Mouse (Mus musculus): Measurements from ENCODE around the gene Foxp4. TPM values are rescaled to one million over a fixed set of nuclear protein-coding genes. Genes with fewer than 3 reads are reported as not detected.

Gene Foxp4
- total and polyA plus RNA-seq, 3 experiments: 3.3 to 41.7 (median 9.9) TPM

DNA sequence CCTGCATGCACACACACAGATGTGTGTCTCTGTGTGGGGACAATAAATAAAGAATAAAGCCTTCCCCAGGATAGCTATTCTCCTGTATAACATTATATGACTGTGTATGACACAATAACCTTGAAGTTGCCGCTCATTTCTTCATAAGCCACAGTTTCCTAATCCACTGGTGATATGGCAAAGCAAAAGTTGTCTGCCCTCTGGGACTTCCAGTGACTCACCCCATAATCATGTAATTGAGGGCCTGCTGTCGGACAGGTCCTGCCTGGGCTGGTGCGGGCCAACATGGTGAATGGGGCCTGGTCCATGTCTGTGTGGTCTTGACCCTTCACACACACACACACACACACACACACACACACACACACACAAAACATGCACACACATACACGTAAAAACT is 70.7 kb downstream of the Foxp4 start:
- H3K4me1 ChIP-seq (ENCODE audit: control insufficient read depth in 1 of 2, insufficient read depth in 2 of 2): 0 out of 4 replicates have a peak, but pooled peaks cover 0 to 2% of the 10 kb centered on the region in 2 experiments
- H3K36me3 ChIP-seq (replicated peaks in 1 of 2; ENCODE audit: control insufficient read depth in 1 of 2, insufficient read depth in 1 of 2, low read length in 1 of 2): no peaks in the 10 kb centered on the region
- no peak overlapping the region for H3K27ac ChIP-seq (ENCODE audit: insufficient read depth, low read depth)
- in situ Hi-C loops (cut with MboI; ENCODE audit: low pct_ligation_motif_present, low pct_unique_long_range_greater_than_20kb, low sequenced_read_pairs): no loop called here
- H3K9ac ChIP-seq (ENCODE audit: insufficient read depth, low read depth): no peak overlapping the region
- H3K9me3 ChIP-seq (replicated peaks; ENCODE audit: low read length): peaks cover 11% of the 10 kb centered on the region
- dilution Hi-C loops (cut with MboI; ENCODE audit: extremely low pct_ligation_motif_present, extremely low pct_unique_long_range_greater_than_20kb, low sequenced_read_pairs): no loop called here
- no peak for DNase-seq (ENCODE audit: extremely low read depth)
- peaks cover 3% of the 10 kb centered on the region for H3K27me3 ChIP-seq (replicated peaks)
- TF ChIP-seq POLR2AphosphoS2 (IDR thresholded peaks at IDR 0.05; ENCODE audit: low read depth, low read length) (no peak), ZNF384 (IDR thresholded peaks at IDR 0.05; ENCODE audit: low read depth, low read length) (no peak), RAD21 (IDR thresholded peaks at IDR 0.05; ENCODE audit: low read depth, low read length) (no peak), MYC (IDR thresholded peaks at IDR 0.05; ENCODE audit: low read depth, low read length) (no peak), USF2 (conservative IDR thresholded peaks at IDR 0.05; ENCODE audit: low read depth, low read length) (no peak), TBP (conservative IDR thresholded peaks at IDR 0.05; ENCODE audit: low read depth, low read length) (no peak), NELFE (IDR thresholded peaks at IDR 0.05; ENCODE audit: low read depth, low read length) (no peak), RCOR1 (conservative IDR thresholded peaks at IDR 0.05; ENCODE audit: low read depth, low read length) (no peak), MAX (IDR thresholded peaks at IDR 0.05; ENCODE audit: low read length) (no peak), GABPA (IDR thresholded peaks at IDR 0.05; ENCODE audit: insufficient replicate concordance, low read depth, low read length) (no peak), ELF1 (IDR thresholded peaks at IDR 0.05; ENCODE audit: low read depth, low read length) (no peak), CHD1 (IDR thresholded peaks at IDR 0.05; ENCODE audit: low read depth, low read length) (no peak), MEF2A (IDR thresholded peaks at IDR 0.05; ENCODE audit: borderline replicate concordance, low read depth, low read length) (no peak), ZMIZ1 (IDR thresholded peaks at IDR 0.05; ENCODE audit: low read depth, low read length) (no peak), NRF1 (IDR thresholded peaks at IDR 0.05; ENCODE audit: low read depth, low read length) (no peak), SMC3 (IDR thresholded peaks at IDR 0.05; ENCODE audit: low read depth, low read length) (no peak), HCFC1 (IDR thresholded peaks at IDR 0.05; ENCODE audit: low read depth, low read length) (no peak), MXI1 (IDR thresholded peaks at IDR 0.05; ENCODE audit: low read depth, low read length) (no peak), IRF4 (IDR thresholded peaks at IDR 0.05; ENCODE audit: low read depth, low read length) (no peak), POLR2A (IDR thresholded peaks at IDR 0.05; ENCODE audit: low read depth, low read length) (no peak)
- no peaks in the 10 kb centered on the region for H3K79me2 ChIP-seq (replicated peaks; ENCODE audit: control insufficient read depth, extremely low read depth, insufficient read depth, poor library complexity, severe bottlenecking)
- no peak overlapping the region for H3K4me3 ChIP-seq (replicated peaks in 1 of 3; ENCODE audit: low read depth in 2 of 3, low read length in 2 of 3, poor library complexity in 1 of 3)
- H3K4me2 ChIP-seq (ENCODE audit: insufficient read depth, low read depth, poor library complexity, severe bottlenecking): no peak overlapping the region

DNA sequence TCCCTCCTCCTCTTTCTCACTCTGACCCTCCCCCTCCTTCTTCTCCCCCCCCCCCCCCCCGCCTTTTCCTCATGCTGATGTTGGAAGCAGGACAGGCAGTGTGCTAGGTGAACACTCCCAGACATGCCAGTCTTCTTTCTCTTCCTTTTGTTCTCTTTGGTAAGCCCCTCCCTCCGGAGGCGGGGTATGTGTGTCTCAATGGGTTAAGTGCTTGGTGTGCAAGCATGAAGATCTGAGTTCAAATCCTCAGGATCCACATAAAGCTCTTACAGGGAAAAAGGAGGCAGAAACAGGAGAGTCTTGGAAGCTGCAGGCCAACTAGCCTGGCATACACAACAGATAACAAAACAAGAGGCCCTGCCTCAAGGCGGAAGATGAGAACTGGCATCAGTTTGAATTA is 71.1 kb downstream of the Foxp4 start:
- Histone ChIP-seq H3K79me2 (replicated peaks; ENCODE audit: control insufficient read depth, extremely low read depth, insufficient read depth, poor library complexity, severe bottlenecking) (no peaks in the 10 kb centered on the region), H3K9ac (ENCODE audit: insufficient read depth, low read depth) (no peak overlapping the region), H3K27me3 (replicated peaks) (peaks cover 3% of the 10 kb centered on the region), H3K36me3 (replicated peaks in 1 of 2; ENCODE audit: control insufficient read depth in 1 of 2, insufficient read depth in 1 of 2, low read length in 1 of 2) (no peaks in the 10 kb centered on the region), H3K4me2 (ENCODE audit: insufficient read depth, low read depth, poor library complexity, severe bottlenecking) (no peak overlapping the region), H3K9me3 (replicated peaks; ENCODE audit: low read length) (peaks cover 11% of the 10 kb centered on the region), H3K27ac (ENCODE audit: insufficient read depth, low read depth) (no peak overlapping the region), H3K4me3 (replicated peaks in 1 of 3; ENCODE audit: low read depth in 2 of 3, low read length in 2 of 3, poor library complexity in 1 of 3) (no peak overlapping the region), H3K4me1 (ENCODE audit: control insufficient read depth in 1 of 2, insufficient read depth in 2 of 2) (0 out of 4 replicates have a peak, but pooled peaks cover 0 to 2% of the 10 kb centered on the region in 2 experiments)
- DNase-seq (ENCODE audit: extremely low read depth): no peak
- in situ Hi-C loops (cut with MboI; ENCODE audit: low pct_ligation_motif_present, low pct_unique_long_range_greater_than_20kb, low sequenced_read_pairs): no loop called here
- dilution Hi-C loops (cut with MboI; ENCODE audit: extremely low pct_ligation_motif_present, extremely low pct_unique_long_range_greater_than_20kb, low sequenced_read_pairs): no loop called here
- no peak for TF ChIP-seq JUND (conservative IDR thresholded peaks at IDR 0.05; ENCODE audit: low read depth, low read length)
- TF ChIP-seq RAD21 (IDR thresholded peaks at IDR 0.05; ENCODE audit: low read depth, low read length): no peak
- no peak for TF ChIP-seq ZKSCAN1 (IDR thresholded peaks at IDR 0.05; ENCODE audit: borderline replicate concordance, low read depth, low read length)
- TF ChIP-seq UBTF (IDR thresholded peaks at IDR 0.05; ENCODE audit: low read depth, low read length): no peak
- no peak for TF ChIP-seq MYC (IDR thresholded peaks at IDR 0.05; ENCODE audit: low read depth, low read length)
- TF ChIP-seq POLR2AphosphoS2 (IDR thresholded peaks at IDR 0.05; ENCODE audit: low read depth, low read length): no peak
- TF ChIP-seq ZNF384 (IDR thresholded peaks at IDR 0.05; ENCODE audit: low read depth, low read length): no peak
- TF ChIP-seq ELF1 (IDR thresholded peaks at IDR 0.05; ENCODE audit: low read depth, low read length): no peak
- no peak for TF ChIP-seq PAX5 (IDR thresholded peaks at IDR 0.05; ENCODE audit: low read length)
- no peak for TF ChIP-seq ETS1 (conservative IDR thresholded peaks at IDR 0.05; ENCODE audit: low read depth, low read length)
- no peak for TF ChIP-seq MAFK (IDR thresholded peaks at IDR 0.05; ENCODE audit: insufficient replicate concordance, low read length)
- no peak for TF ChIP-seq TBP (conservative IDR thresholded peaks at IDR 0.05; ENCODE audit: low read depth, low read length)
- no peak for TF ChIP-seq HCFC1 (IDR thresholded peaks at IDR 0.05; ENCODE audit: low read depth, low read length)
- no peak for TF ChIP-seq MXI1 (IDR thresholded peaks at IDR 0.05; ENCODE audit: low read depth, low read length)
- no peak for TF ChIP-seq BHLHE40 (IDR thresholded peaks at IDR 0.05; ENCODE audit: low read depth, low read length)
- TF ChIP-seq USF1 (IDR thresholded peaks at IDR 0.05; ENCODE audit: low read depth, low read length): no peak
- TF ChIP-seq POLR2A (IDR thresholded peaks at IDR 0.05; ENCODE audit: low read depth, low read length): no peak
- TF ChIP-seq TCF12 (IDR thresholded peaks at IDR 0.05; ENCODE audit: low read depth, low read length): no peak
